Mouse (Mus musculus): ENCODE results near the gene Fut8.

GRCm38 (mm10) chr12:77303367-77303766 lies 65.4 kb downstream of the Fut8 start:
- TF ChIP-seq CHD1 (IDR thresholded peaks at IDR 0.05; ENCODE audit: low read depth, low read length) (no peak), PAX5 (IDR thresholded peaks at IDR 0.05; ENCODE audit: low read length) (no peak), ZNF384 (IDR thresholded peaks at IDR 0.05; ENCODE audit: low read depth, low read length) (peak; percentile 89), CTCF (conservative IDR thresholded peaks at IDR 0.05 in 1 of 2, IDR thresholded peaks at IDR 0.05 in 1 of 2; ENCODE audit: low read depth in 2 of 2, low read length in 2 of 2) (no peak), MAFK (IDR thresholded peaks at IDR 0.05; ENCODE audit: insufficient replicate concordance, low read length) (no peak), MYC (IDR thresholded peaks at IDR 0.05; ENCODE audit: low read depth, low read length) (no peak), ETS1 (conservative IDR thresholded peaks at IDR 0.05; ENCODE audit: low read depth, low read length) (no peak), JUN (IDR thresholded peaks at IDR 0.05; ENCODE audit: insufficient read depth, low read depth, low read length) (no peak), MAZ (IDR thresholded peaks at IDR 0.05; ENCODE audit: low read depth, low read length) (no peak), HCFC1 (IDR thresholded peaks at IDR 0.05; ENCODE audit: low read depth, low read length) (no peak), POLR2A (IDR thresholded peaks at IDR 0.05; ENCODE audit: low read depth, low read length) (no peak), NRF1 (IDR thresholded peaks at IDR 0.05; ENCODE audit: low read depth, low read length) (no peak), MEF2A (IDR thresholded peaks at IDR 0.05; ENCODE audit: borderline replicate concordance, low read depth, low read length) (no peak), RAD21 (IDR thresholded peaks at IDR 0.05; ENCODE audit: low read depth, low read length) (no peak)

Data from CH12.LX (cell line).